Mouse (Mus musculus) kidney, postnatal 0 days (tissue): ENCODE measurements around the gene Vmn1r183. TPM values are rescaled to one million over a fixed set of nuclear protein-coding genes. Genes with fewer than 3 reads are reported as not detected.

Source experiments
- ATAC-seq: fragments of 200-750 bp; cut with Nextera tagmentation; replicated peaks from 2 replicates; pipeline ENCODE4 v1.8.0; 2017; ENCODE audit warnings: low read depth, moderate number of reproducible peaks, moderate TSS enrichment, moderate library complexity; ENCODE audit not compliant: low FRiP score
- DNase-seq: peaks from one replicate; pipeline ENCODE4 v3.0.0-alpha.2; 2016; ENCODE audit warnings: low spot score
- H3K27ac ChIP-seq: fragments of 300-500 bp; sonication (generic); 2 replicates; pipeline ENCODE4 v1.5.1; 2014; ENCODE audit warnings: mild to moderate bottlenecking
- H3K27me3 ChIP-seq: fragments of 300-500 bp; sonication (generic); 2 replicates; pipeline ENCODE4 v1.6.1; 2014; ENCODE audit warnings: low read length, mixed read lengths; ENCODE audit not compliant: insufficient read depth
- H3K36me3 ChIP-seq: fragments of 300-500 bp; sonication (generic); 2 replicates; pipeline ENCODE4 v1.6.1; 2014; ENCODE audit warnings: low read length, mixed read lengths; ENCODE audit not compliant: insufficient read depth
- H3K4me1 ChIP-seq: fragments of 300-500 bp; sonication (generic); replicated peaks from 2 replicates; pipeline ENCODE4 v1.6.1; 2014; ENCODE audit warnings: antibody characterized with exemption, low read length, mixed read lengths; ENCODE audit not compliant: insufficient read depth
- H3K4me2 ChIP-seq: fragments of 300-500 bp; sonication (generic); 2 replicates; pipeline ENCODE4 v1.6.1; 2014; ENCODE audit warnings: mild to moderate bottlenecking, low read length, moderate library complexity, mixed read lengths
- H3K4me3 ChIP-seq: fragments of 300-500 bp; sonication (generic); replicated peaks from 2 replicates; pipeline ENCODE4 v1.5.1; 2014; ENCODE audit warnings: low read depth, low read length
- H3K9ac ChIP-seq: fragments of 300-500 bp; sonication (generic); 2 replicates; pipeline ENCODE4 v1.6.1; 2014; ENCODE audit warnings: low read depth, low read length
- H3K9me3 ChIP-seq: fragments of 300-500 bp; sonication (generic); replicated peaks from 2 replicates; pipeline ENCODE4 v1.6.1; 2016; ENCODE audit warnings: low read length, inconsistent platforms, mixed read lengths
- CTCF ChIP-seq: IDR thresholded peaks from 2 replicates; pipeline ENCODE4 v1.5.1; 2016; ENCODE audit warnings: antibody characterized with exemption, low read depth, mild to moderate bottlenecking, moderate library complexity
- WGBS: fragments of 180-500 bp; shearing (Covaris S2); extraction: QIAGEN DNeasy Blood & Tissue Kit; methylation state at CpG from one replicate; pipeline ENCODE4 v1.1.7; 2014; 5-methylcytosine and 5-hydroxymethylcytosine counted together
- polyA plus RNA-seq: library from polyadenylated mRNA; unstranded; fragments of >200 nt; fragmentation: Nextera tagmentation; extraction: Ambion mirVana; gene quantifications from 2 replicates; pipeline ENCODE4 v1.2.1, GENCODE M21; 2015

The Vmn1r183 gene
- polyA plus RNA-seq, 1 experiment from 2014 or later = not detected

GRCm38 (mm10) chr7:24113001-24113400 is 59.9 kb downstream of the Vmn1r183 start:
- DNase-seq = peak; percentile 68
- Histone ChIP-seq H3K27me3 (no peaks in the 10 kb centered on the region), H3K9me3 (0 out of 2 replicates have a peak, but pooled peaks cover 6% of the 10 kb centered on the region), H3K4me2 (peak overlapping the region; percentile 65), H3K27ac (peak overlapping the region; percentile 72), H3K36me3 (no peaks in the 10 kb centered on the region), H3K4me3 (peak overlapping the region; percentile 55), H3K9ac (peak overlapping the region; percentile 60), H3K4me1 (0 out of 2 replicates have a peak, but pooled peaks cover 3% of the 10 kb centered on the region)
- no peak for TF ChIP-seq CTCF
- ATAC-seq = peak; percentile 55
- WGBS = 9% methylated on average over 12 of the region's 12 CpGs

Other genes starting within 250 kb of the Vmn1r183 start
- gene Vmn1r175, start 242.6 kb upstream of the Vmn1r183 start, polyA plus RNA-seq = not detected in 2 replicates
- gene Vmn1r176, start 215.9 kb upstream of the Vmn1r183 start, polyA plus RNA-seq = not detected in 2 replicates
- gene Vmn1r177, start 186.8 kb upstream of the Vmn1r183 start, polyA plus RNA-seq = not detected in 2 replicates
- gene Vmn1r178, start 161.2 kb upstream of the Vmn1r183 start, polyA plus RNA-seq = not detected in 2 replicates
- gene Vmn1r179, start 126.3 kb upstream of the Vmn1r183 start, polyA plus RNA-seq = not detected in 2 replicates
- gene Vmn1r180, start 102.6 kb upstream of the Vmn1r183 start, polyA plus RNA-seq = not detected in 2 replicates
- not detected in 2 replicates for gene Vmn1r181, start 78.6 kb upstream of the Vmn1r183 start, polyA plus RNA-seq
- gene V1rd19, start 51.6 kb upstream of the Vmn1r183 start, polyA plus RNA-seq = not detected in 2 replicates
- gene Zfp180, start 28.7 kb downstream of the Vmn1r183 start, polyA plus RNA-seq = 12.1 and 13.6 TPM in 2 replicates
- gene Zfp112, start 59.1 kb downstream of the Vmn1r183 start, polyA plus RNA-seq = 4.5 and 4.6 TPM in 2 replicates
- 12.4 and 13.3 TPM in 2 replicates for gene Zfp235, start 80.9 kb downstream of the Vmn1r183 start, polyA plus RNA-seq
- gene Zfp114, start 121.8 kb downstream of the Vmn1r183 start, polyA plus RNA-seq = 2.2 and 2.4 TPM in 2 replicates
- gene Zfp111, start 158.2 kb downstream of the Vmn1r183 start, polyA plus RNA-seq = 6.3 and 7.4 TPM in 2 replicates
- 2.2 and 2.5 TPM in 2 replicates for gene Zfp109, start 184.3 kb downstream of the Vmn1r183 start, polyA plus RNA-seq
- 3.2 and 3.3 TPM in 2 replicates for gene Zfp108, start 201.5 kb downstream of the Vmn1r183 start, polyA plus RNA-seq
- 7.5 and 8.9 TPM in 2 replicates for gene Zfp93, start 217.2 kb downstream of the Vmn1r183 start, polyA plus RNA-seq
- gene Zfp61, start 248.0 kb downstream of the Vmn1r183 start, polyA plus RNA-seq = 22.9 and 24.6 TPM in 2 replicates